Mouse (Mus musculus) olfactory bulb, adult 2 months (tissue): ENCODE results near the gene Mrpl20.

ENCODE experiments used
- CTCF ChIP-seq: fragments of 200-500 bp; IDR thresholded peaks from 2 replicates; pipeline ENCODE4 v1.5.1; 2012; ENCODE audit warnings: low read depth, mild to moderate bottlenecking, low read length, moderate library complexity; ENCODE audit not compliant: insufficient read depth
- POLR2A ChIP-seq: fragments of 200-500 bp; IDR thresholded peaks from 2 replicates; pipeline ENCODE4 v1.6.1; 2012; ENCODE audit warnings: mild to moderate bottlenecking, low read depth, low read length, moderate library complexity; ENCODE audit not compliant: insufficient read depth

GRCm38 (mm10) chr4:155783486-155784080 is 19.1 kb upstream of the Mrpl20 start:
- no peak for TF ChIP-seq CTCF
- no peak for TF ChIP-seq POLR2A
